Mouse (Mus musculus): Measurements from ENCODE around the gene Btbd2. TPM values are rescaled to one million over a fixed set of nuclear protein-coding genes. Genes with fewer than 3 reads are reported as not detected.

Gene Btbd2
- polyA plus RNA-seq, 1 experiment from 2014 or later: 78.8 TPM

- Histone ChIP-seq H3K4me1 (ENCODE audit: control insufficient read depth, insufficient read depth, low read length) (peaks cover 8% of the 10 kb centered on the region), H3K4me2 (ENCODE audit: low read depth) (no peak overlapping the region)
Observed at GRCm38 (mm10) chr10:80659213-80659612, 2.3 kb upstream of the Btbd2 start.

GRCm38 (mm10) chr10:80658841-80659202, 2.0 kb upstream of the Btbd2 start:
- Histone ChIP-seq H3K27me3 (ENCODE audit: control insufficient read depth, insufficient read depth, low read length) (no peaks in the 10 kb centered on the region), H3K4me3 (ENCODE audit: low read depth, low read length) (no peak overlapping the region), H3K9me3 (ENCODE audit: control insufficient read depth, low read length) (no peaks in the 10 kb centered on the region), H3K36me3 (ENCODE audit: control insufficient read depth, insufficient read depth, low read length) (no peaks in the 10 kb centered on the region), H3K9ac (ENCODE audit: low read length) (no peak overlapping the region), H3K27ac (ENCODE audit: low read depth, low read length) (no peak overlapping the region), H3K4me2 (ENCODE audit: low read depth) (no peak overlapping the region), H3K4me1 (ENCODE audit: control insufficient read depth, insufficient read depth, low read length) (peaks cover 8% of the 10 kb centered on the region)
- 69% methylated on average over 4 of the region's 4 CpGs for WGBS
- no peak for ATAC-seq (ENCODE audit: insufficient read depth, low FRiP score, low TSS enrichment)
- no peak for DNase-seq (ENCODE audit: low spot score)

More at GRCm38 (mm10) chr10:80659213-80659612, 2.3 kb upstream of the Btbd2 start:
- Histone ChIP-seq H3K27me3 (ENCODE audit: control insufficient read depth, insufficient read depth, low read length) (no peaks in the 10 kb centered on the region), H3K9ac (ENCODE audit: low read length) (no peak overlapping the region), H3K9me3 (ENCODE audit: control insufficient read depth, low read length) (no peaks in the 10 kb centered on the region), H3K27ac (ENCODE audit: low read depth, low read length) (no peak overlapping the region), H3K4me3 (ENCODE audit: low read depth, low read length) (no peak overlapping the region), H3K36me3 (ENCODE audit: control insufficient read depth, insufficient read depth, low read length) (no peaks in the 10 kb centered on the region)
- WGBS: 19% methylated on average over 10 of the region's 10 CpGs
- DNase-seq (ENCODE audit: low spot score) (peak; percentile 76), ATAC-seq (ENCODE audit: insufficient read depth, low FRiP score, low TSS enrichment) (no peak)

GRCm38 (mm10) chr10:80658194-80658840, 1.4 kb upstream of the Btbd2 start:
- Histone ChIP-seq H3K36me3 (ENCODE audit: control insufficient read depth, insufficient read depth, low read length) (no peaks in the 10 kb centered on the region), H3K4me1 (ENCODE audit: control insufficient read depth, insufficient read depth, low read length) (peaks cover 8% of the 10 kb centered on the region), H3K27me3 (ENCODE audit: control insufficient read depth, insufficient read depth, low read length) (no peaks in the 10 kb centered on the region), H3K9me3 (ENCODE audit: control insufficient read depth, low read length) (no peaks in the 10 kb centered on the region), H3K9ac (ENCODE audit: low read length) (no peak overlapping the region), H3K4me3 (ENCODE audit: low read depth, low read length) (no peak overlapping the region), H3K4me2 (ENCODE audit: low read depth) (no peak overlapping the region), H3K27ac (ENCODE audit: low read depth, low read length) (no peak overlapping the region)
- no peak for DNase-seq (ENCODE audit: low spot score)
- no peak for ATAC-seq (ENCODE audit: insufficient read depth, low FRiP score, low TSS enrichment)
- WGBS: 85% methylated on average over 14 of the region's 14 CpGs

- no peaks in the 10 kb centered on the region for H3K9me3 ChIP-seq (ENCODE audit: control insufficient read depth, low read length)
- H3K36me3 ChIP-seq (ENCODE audit: control insufficient read depth, insufficient read depth, low read length): no peaks in the 10 kb centered on the region
- H3K27ac ChIP-seq (ENCODE audit: low read depth, low read length): peak overlapping the region; percentile 78
- H3K4me3 ChIP-seq (ENCODE audit: low read depth, low read length): peak overlapping the region; percentile 92
- peaks cover 8% of the 10 kb centered on the region for H3K4me1 ChIP-seq (ENCODE audit: control insufficient read depth, insufficient read depth, low read length)
- H3K4me2 ChIP-seq (ENCODE audit: low read depth): peak overlapping the region; percentile 92
- under 1% methylated on average over 71 of the region's 72 CpGs for WGBS
- H3K9ac ChIP-seq (ENCODE audit: low read length): peak overlapping the region; percentile 95
- DNase-seq (ENCODE audit: low spot score) (peak; percentile 98), ATAC-seq (ENCODE audit: insufficient read depth, low FRiP score, low TSS enrichment) (peak; percentile 65)
- H3K27me3 ChIP-seq (ENCODE audit: control insufficient read depth, insufficient read depth, low read length): no peaks in the 10 kb centered on the region
Observed at GRCm38 (mm10) chr10:80656130-80656862, 575 bp downstream of the Btbd2 start.

DNA sequence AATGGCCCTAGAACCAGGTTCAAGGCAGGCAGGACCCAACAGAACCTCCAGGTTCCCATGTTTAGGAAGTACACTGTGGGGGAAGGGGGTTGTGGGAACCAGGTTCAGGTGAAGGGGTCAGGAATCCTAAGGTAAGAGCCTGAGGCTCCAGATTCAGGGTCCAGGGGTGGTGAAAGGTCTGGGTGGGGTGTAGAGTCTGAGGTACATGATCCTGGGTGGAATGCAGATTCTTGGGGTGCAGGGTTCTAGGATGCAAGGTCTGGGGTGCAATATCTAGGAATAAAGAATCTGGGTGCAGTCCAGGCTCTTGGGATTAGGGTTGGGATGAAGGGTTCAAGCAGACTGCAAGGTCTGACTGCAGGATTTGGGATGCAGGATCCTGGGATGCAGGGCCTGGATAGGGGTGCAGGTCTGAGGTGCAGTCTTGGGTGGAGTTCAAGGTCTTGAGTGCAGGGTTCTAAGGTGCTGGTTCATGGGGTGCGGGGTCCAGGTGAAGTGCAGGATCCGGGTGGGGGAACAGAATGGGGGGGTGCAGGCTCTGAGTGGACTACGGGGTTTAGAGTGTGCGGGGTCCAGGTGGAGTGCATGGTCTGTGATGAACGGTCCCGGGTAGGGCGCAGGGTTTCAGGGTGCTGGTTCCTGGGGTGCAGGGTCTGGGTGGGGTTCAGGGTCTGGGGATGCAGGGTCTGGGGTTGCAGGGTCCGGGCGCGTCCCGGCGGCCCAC, 1.3 kb downstream of the Btbd2 start:
- Histone ChIP-seq H3K27me3 (ENCODE audit: control insufficient read depth, insufficient read depth, low read length) (no peaks in the 10 kb centered on the region), H3K4me1 (ENCODE audit: control insufficient read depth, insufficient read depth, low read length) (peaks cover 8% of the 10 kb centered on the region), H3K9ac (ENCODE audit: low read length) (peak overlapping the region; percentile 95), H3K27ac (ENCODE audit: low read depth, low read length) (0 out of 2 replicates have a peak overlapping the region, but pooled peaks have one; percentile 58), H3K4me2 (ENCODE audit: low read depth) (peak overlapping the region; percentile 92), H3K9me3 (ENCODE audit: control insufficient read depth, low read length) (no peaks in the 10 kb centered on the region), H3K4me3 (ENCODE audit: low read depth, low read length) (peak overlapping the region; percentile 92), H3K36me3 (ENCODE audit: control insufficient read depth, insufficient read depth, low read length) (no peaks in the 10 kb centered on the region)
- 3% methylated on average over 12 of the region's 12 CpGs for WGBS
- ATAC-seq (ENCODE audit: insufficient read depth, low FRiP score, low TSS enrichment) (peak; percentile 48), DNase-seq (ENCODE audit: low spot score) (no peak)

DNA sequence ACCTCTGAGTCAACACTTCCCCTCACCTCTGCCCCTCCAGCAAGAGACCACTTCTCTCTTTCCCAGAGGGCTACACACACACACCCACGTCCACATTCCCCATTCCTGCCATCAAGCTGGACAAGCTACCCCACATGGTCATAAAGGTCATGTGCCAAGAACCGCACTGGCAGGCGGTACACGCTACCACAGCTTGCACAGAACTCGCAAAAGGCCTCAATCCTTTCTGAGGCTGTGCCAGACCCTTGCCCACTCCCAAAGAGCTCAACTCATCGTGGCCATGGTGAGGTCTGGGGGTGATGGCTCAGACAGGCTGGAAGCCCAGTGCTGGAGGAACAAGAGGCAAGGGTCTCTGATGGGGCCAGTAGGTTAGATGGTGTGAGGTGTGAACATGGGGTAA, 2.0 kb downstream of the Btbd2 start:
- Histone ChIP-seq H3K27me3 (ENCODE audit: control insufficient read depth, insufficient read depth, low read length) (no peaks in the 10 kb centered on the region), H3K36me3 (ENCODE audit: control insufficient read depth, insufficient read depth, low read length) (no peaks in the 10 kb centered on the region), H3K9ac (ENCODE audit: low read length) (no peak overlapping the region), H3K9me3 (ENCODE audit: control insufficient read depth, low read length) (no peaks in the 10 kb centered on the region), H3K4me3 (ENCODE audit: low read depth, low read length) (no peak overlapping the region), H3K27ac (ENCODE audit: low read depth, low read length) (no peak overlapping the region), H3K4me2 (ENCODE audit: low read depth) (peak overlapping the region; percentile 92), H3K4me1 (ENCODE audit: control insufficient read depth, insufficient read depth, low read length) (peaks cover 8% of the 10 kb centered on the region)
- no peak for DNase-seq (ENCODE audit: low spot score)
- ATAC-seq (ENCODE audit: insufficient read depth, low FRiP score, low TSS enrichment): no peak
- WGBS: 87% methylated on average over 6 of the region's 6 CpGs

GRCm38 (mm10) chr10:80653156-80653720, 3.6 kb downstream of the Btbd2 start:
- Histone ChIP-seq H3K9me3 (ENCODE audit: control insufficient read depth, low read length) (no peaks in the 10 kb centered on the region), H3K36me3 (ENCODE audit: control insufficient read depth, insufficient read depth, low read length) (no peaks in the 10 kb centered on the region), H3K4me2 (ENCODE audit: low read depth) (no peak overlapping the region), H3K9ac (ENCODE audit: low read length) (no peak overlapping the region), H3K27me3 (ENCODE audit: control insufficient read depth, insufficient read depth, low read length) (no peaks in the 10 kb centered on the region), H3K4me1 (ENCODE audit: control insufficient read depth, insufficient read depth, low read length) (peaks cover 11% of the 10 kb centered on the region), H3K4me3 (ENCODE audit: low read depth, low read length) (no peak overlapping the region), H3K27ac (ENCODE audit: low read depth, low read length) (no peak overlapping the region)
- no peak for ATAC-seq (ENCODE audit: insufficient read depth, low FRiP score, low TSS enrichment)
- no peak for DNase-seq (ENCODE audit: low spot score)
- WGBS: 85% methylated on average over 6 of the region's 6 CpGs

GRCm38 (mm10) chr10:80650392-80650791, 6.5 kb downstream of the Btbd2 start:
- no peaks in the 10 kb centered on the region for H3K27me3 ChIP-seq (ENCODE audit: control insufficient read depth, insufficient read depth, low read length)
- H3K36me3 ChIP-seq (ENCODE audit: control insufficient read depth, insufficient read depth, low read length): peaks cover 3% of the 10 kb centered on the region
- no peak overlapping the region for H3K4me3 ChIP-seq (ENCODE audit: low read depth, low read length)
- no peak for DNase-seq (ENCODE audit: low spot score)
- WGBS: 96% methylated on average over 10 of the region's 10 CpGs
- H3K27ac ChIP-seq (ENCODE audit: low read depth, low read length): no peak overlapping the region
- peaks cover 8% of the 10 kb centered on the region for H3K4me1 ChIP-seq (ENCODE audit: control insufficient read depth, insufficient read depth, low read length)
- H3K9me3 ChIP-seq (ENCODE audit: control insufficient read depth, low read length): no peaks in the 10 kb centered on the region
- ATAC-seq (ENCODE audit: insufficient read depth, low FRiP score, low TSS enrichment): no peak
- no peak overlapping the region for H3K4me2 ChIP-seq (ENCODE audit: low read depth)
- no peak overlapping the region for H3K9ac ChIP-seq (ENCODE audit: low read length)

Measured in neural tube, embryonic 11.5 days (tissue).